8 mouse cellular contexts compared by ENCODE assay signal in genomic region chr11:102137625-102138446, GRCm38 (mm10). TPM values are rescaled to one million over a fixed set of nuclear protein-coding genes. Genes with fewer than 3 reads are reported as not detected.
A peak's percentile ranks its signal among the peaks of the same experiment; 100 is the strongest.
DNase-seq lines count a peak whose midpoint lies in the region; ATAC-seq lines count a peak whose summit lies in the region.

No protein-coding gene starts in this region.

- 39% methylated on average over 13 of the region's 13 CpGs for WGBS in lung, embryonic 15.5 days
- 46% methylated on average over 13 of the region's 13 CpGs for WGBS in forebrain, embryonic 16.5 days
- WGBS in liver, embryonic 16.5 days (ENCODE audit: insufficient replicate concordance) = 20% methylated on average over 13 of the region's 13 CpGs
- 42% methylated on average over 13 of the region's 13 CpGs for WGBS in stomach, embryonic 16.5 days

- H3K9ac ChIP-seq in lung, embryonic 15.5 days = no peak overlapping the region
- H3K9ac ChIP-seq in forebrain, embryonic 16.5 days (replicated peaks; ENCODE audit: low read depth, low read length) = peak overlapping the region; percentile 51
- H3K9ac ChIP-seq in liver, embryonic 16.5 days (ENCODE audit: low read depth, low read length) = no peak overlapping the region
- H3K9ac ChIP-seq in stomach, embryonic 16.5 days (ENCODE audit: low read length) = peak overlapping the region; percentile 62

- no peak overlapping the region for H3K27ac ChIP-seq in lung, embryonic 15.5 days
- no peak overlapping the region for H3K27ac ChIP-seq in forebrain, embryonic 16.5 days (ENCODE audit: low read length)
- no peak overlapping the region for H3K27ac ChIP-seq in liver, embryonic 16.5 days (ENCODE audit: low read length)
- no peak overlapping the region for H3K27ac ChIP-seq in stomach, embryonic 16.5 days (ENCODE audit: low read length)

- peak overlapping the region; percentile 55 for H3K4me2 ChIP-seq in lung, embryonic 15.5 days
- H3K4me2 ChIP-seq in forebrain, embryonic 16.5 days (ENCODE audit: low read length) = peak overlapping the region; percentile 53
- peak overlapping the region; percentile 36; the same call in 1 of the 2 replicates for H3K4me2 ChIP-seq in liver, embryonic 16.5 days (ENCODE audit: low read depth, low read length)
- peak overlapping the region; percentile 59 for H3K4me2 ChIP-seq in stomach, embryonic 16.5 days (ENCODE audit: low read depth, low read length)

- no peaks in the 10 kb centered on the region for H3K9me3 ChIP-seq in lung, embryonic 15.5 days
- H3K9me3 ChIP-seq in forebrain, embryonic 16.5 days (ENCODE audit: control insufficient read depth, low read length) = no peaks in the 10 kb centered on the region
- no peaks in the 10 kb centered on the region for H3K9me3 ChIP-seq in liver, embryonic 16.5 days (replicated peaks; ENCODE audit: control insufficient read depth, low read length)
- H3K9me3 ChIP-seq in stomach, embryonic 16.5 days (replicated peaks; ENCODE audit: control insufficient read depth, low read length) = no peaks in the 10 kb centered on the region

- no peak for ATAC-seq in lung, embryonic 15.5 days (ENCODE audit: borderline replicate concordance, extremely low read depth, low FRiP score, low TSS enrichment)
- peak; percentile 36; the same call in 1 of the 2 replicates for ATAC-seq in forebrain, embryonic 16.5 days
- ATAC-seq in liver, embryonic 16.5 days (ENCODE audit: low read depth) = no peak
- no peak for ATAC-seq in stomach, embryonic 16.5 days (ENCODE audit: insufficient read depth, low FRiP score)

- H3K4me1 ChIP-seq in lung, embryonic 15.5 days = no peaks in the 10 kb centered on the region
- peaks cover 7% of the 10 kb centered on the region for H3K4me1 ChIP-seq in forebrain, embryonic 16.5 days (replicated peaks; ENCODE audit: control insufficient read depth, insufficient read depth, low read length)
- peaks cover 3% of the 10 kb centered on the region for H3K4me1 ChIP-seq in liver, embryonic 16.5 days (ENCODE audit: control insufficient read depth, low read depth, low read length)
- H3K4me1 ChIP-seq in stomach, embryonic 16.5 days (ENCODE audit: control insufficient read depth, insufficient read depth, low read length) = no peaks in the 10 kb centered on the region

- H3K36me3 ChIP-seq in lung, embryonic 15.5 days = no peaks in the 10 kb centered on the region
- no peaks in the 10 kb centered on the region for H3K36me3 ChIP-seq in forebrain, embryonic 16.5 days (ENCODE audit: control insufficient read depth, insufficient read depth)
- H3K36me3 ChIP-seq in liver, embryonic 16.5 days (ENCODE audit: control insufficient read depth, insufficient read depth) = no peaks in the 10 kb centered on the region
- no peaks in the 10 kb centered on the region for H3K36me3 ChIP-seq in stomach, embryonic 16.5 days (ENCODE audit: control insufficient read depth, insufficient read depth, low read length)

- DNase-seq in lung, postnatal 4 days = no peak
- DNase-seq in cerebellum, adult 11-12 months = no peak
- DNase-seq in T-cell, adult 2 months (ENCODE audit: low spot score) = no peak
- DNase-seq in kidney, postnatal 14 days = no peak

- H3K4me3 ChIP-seq in lung, embryonic 15.5 days = peak overlapping the region; percentile 22
- H3K4me3 ChIP-seq in forebrain, embryonic 16.5 days (replicated peaks; ENCODE audit: low read length) = peak overlapping the region; percentile 27
- no peak overlapping the region for H3K4me3 ChIP-seq in liver, embryonic 16.5 days (ENCODE audit: low read depth, low read length)
- peak overlapping the region; percentile 31 for H3K4me3 ChIP-seq in stomach, embryonic 16.5 days (replicated peaks; ENCODE audit: low read length)

- peaks cover 11% of the 10 kb centered on the region for H3K27me3 ChIP-seq in lung, embryonic 15.5 days
- 0 out of 2 replicates have a peak, but pooled peaks cover 2% of the 10 kb centered on the region for H3K27me3 ChIP-seq in forebrain, embryonic 16.5 days (replicated peaks; ENCODE audit: control insufficient read depth, insufficient read depth, low read length)
- H3K27me3 ChIP-seq in liver, embryonic 16.5 days (ENCODE audit: control insufficient read depth, insufficient read depth, low read depth, low read length) = peaks cover 8% of the 10 kb centered on the region
- no peaks in the 10 kb centered on the region; the same call in 1 of the 2 replicates for H3K27me3 ChIP-seq in stomach, embryonic 16.5 days (ENCODE audit: control insufficient read depth, insufficient read depth, low read length)

RNA-seq across cellular contexts. Expression of gene Nags, which starts 7.5 kb away (rescaled TPM):
- polyA plus RNA-seq in lung, embryonic 15.5 days (2015; fragmentation: Nextera tagmentation; extraction: Ambion mirVana) = 0.46 and 0.67 TPM in 2 replicates
- polyA plus RNA-seq in forebrain, embryonic 16.5 days (2015; fragmentation: Nextera tagmentation; extraction: Ambion mirVana) = not detected in 2 replicates
- polyA plus RNA-seq in liver, embryonic 16.5 days (2015; fragmentation: Nextera tagmentation; extraction: Ambion mirVana) = 19.0 and 19.2 TPM in 2 replicates
- 3.2 and 4.2 TPM in 2 replicates for polyA plus RNA-seq in stomach, embryonic 16.5 days (2015; fragmentation: Nextera tagmentation; extraction: Ambion mirVana)

RNA-seq across cellular contexts. Expression of gene Tmem101, which starts 18.4 kb away (rescaled TPM):
- polyA plus RNA-seq in lung, embryonic 15.5 days (2015; fragmentation: Nextera tagmentation; extraction: Ambion mirVana) = 31.9 and 36.5 TPM in 2 replicates
- polyA plus RNA-seq in forebrain, embryonic 16.5 days (2015; fragmentation: Nextera tagmentation; extraction: Ambion mirVana) = 43.9 and 44.7 TPM in 2 replicates
- polyA plus RNA-seq in liver, embryonic 16.5 days (2015; fragmentation: Nextera tagmentation; extraction: Ambion mirVana) = 9.0 and 9.9 TPM in 2 replicates
- polyA plus RNA-seq in stomach, embryonic 16.5 days (2015; fragmentation: Nextera tagmentation; extraction: Ambion mirVana) = 27.9 and 29.0 TPM in 2 replicates

RNA-seq across cellular contexts. Expression of gene Pyy, which starts 30.2 kb away (rescaled TPM):
- polyA plus RNA-seq in lung, embryonic 15.5 days (2015; fragmentation: Nextera tagmentation; extraction: Ambion mirVana) = not detected in 2 replicates
- polyA plus RNA-seq in forebrain, embryonic 16.5 days (2015; fragmentation: Nextera tagmentation; extraction: Ambion mirVana) = not detected in 2 replicates
- 1.1 TPM in 1 of 2 replicates, not detected in the other for polyA plus RNA-seq in liver, embryonic 16.5 days (2015; fragmentation: Nextera tagmentation; extraction: Ambion mirVana)
- polyA plus RNA-seq in stomach, embryonic 16.5 days (2015; fragmentation: Nextera tagmentation; extraction: Ambion mirVana) = 40.5 and 56.0 TPM in 2 replicates

RNA-seq across cellular contexts. Expression of gene Ppy, which starts 36.7 kb away (rescaled TPM):
- not detected in 2 replicates for polyA plus RNA-seq in lung, embryonic 15.5 days (2015; fragmentation: Nextera tagmentation; extraction: Ambion mirVana)
- not detected in 2 replicates for polyA plus RNA-seq in forebrain, embryonic 16.5 days (2015; fragmentation: Nextera tagmentation; extraction: Ambion mirVana)
- 0.32 TPM in 1 of 2 replicates, not detected in the other for polyA plus RNA-seq in liver, embryonic 16.5 days (2015; fragmentation: Nextera tagmentation; extraction: Ambion mirVana)
- polyA plus RNA-seq in stomach, embryonic 16.5 days (2015; fragmentation: Nextera tagmentation; extraction: Ambion mirVana) = 6.0 and 6.7 TPM in 2 replicates

RNA-seq across cellular contexts. Expression of gene Lsm12, which starts 47.3 kb away (rescaled TPM):
- polyA plus RNA-seq in lung, embryonic 15.5 days (2015; fragmentation: Nextera tagmentation; extraction: Ambion mirVana) = 112 and 136 TPM in 2 replicates
- 103 and 123 TPM in 2 replicates for polyA plus RNA-seq in forebrain, embryonic 16.5 days (2015; fragmentation: Nextera tagmentation; extraction: Ambion mirVana)
- 51.2 and 52.5 TPM in 2 replicates for polyA plus RNA-seq in liver, embryonic 16.5 days (2015; fragmentation: Nextera tagmentation; extraction: Ambion mirVana)
- polyA plus RNA-seq in stomach, embryonic 16.5 days (2015; fragmentation: Nextera tagmentation; extraction: Ambion mirVana) = 79.2 and 85.4 TPM in 2 replicates

Comparison
In these comparisons a context has a peak if more than half of its experiments do, and no peak if none do; other contexts are left out.
1. H3K9ac ChIP-seq: peak in forebrain, embryonic 16.5 days (single experiment) and stomach, embryonic 16.5 days (single experiment); none in lung, embryonic 15.5 days (single experiment) and liver, embryonic 16.5 days (single experiment).
2. RNA of gene Pyy, which starts 30.2 kb away (polyA plus RNA-seq): 40.5 to 56.0 TPM in stomach, embryonic 16.5 days; 1.1 TPM in liver, embryonic 16.5 days, not detected in lung, embryonic 15.5 days and not detected in forebrain, embryonic 16.5 days; every median in the first group is over 10 times any median in the second.
3. Peak in every context shown above with its lines, with median percentiles within 50 percentile points of each other: H3K4me2 ChIP-seq.